Mouse (Mus musculus) Patski (cell line): ENCODE data around the gene Chuk. TPM values are rescaled to one million over a fixed set of nuclear protein-coding genes. Genes with fewer than 3 reads are reported as not detected.

Experiments
- ATAC-seq: fragments of 100-300 bp; one replicate; pipeline ENCODE4 v1.8.0; 2021
- CTCF ChIA-PET: fragments of 350-600 bp; sonication (Branson Sonifier 250); formaldehyde crosslinking; loops from one replicate; lab custom pipeline; 2022; ENCODE audit warnings: inconsistent platforms; lab: Charles Lee
- POLR2A ChIA-PET: fragments of 350-600 bp; sonication (Branson Sonifier 250); formaldehyde crosslinking; loops from one replicate; lab custom pipeline; 2022; ENCODE audit warnings: antibody characterized with exemption, inconsistent platforms; lab: Charles Lee
- DNase-seq: peaks from one replicate; pipeline ENCODE4 v3.0.0-alpha.2; 2011; ENCODE audit warnings: low read depth, low spot score
- H3K27me3 ChIP-seq: fragments of 371-371 bp; one replicate; pipeline ENCODE4 v1.5.1; 2021
- CTCF ChIP-seq: fragments of 100-300 bp; IDR thresholded peaks from one replicate; pipeline ENCODE4 v1.5.1; 2021
- in situ Hi-C: fragments of 300-500 bp; cut with MboI; formaldehyde crosslinking; loops from 3 replicates; pipeline ENCODE4 v1.11.1; 2018; ENCODE audit warnings: low pct_unique_long_range_greater_than_20kb, mixed read lengths
- polyA plus RNA-seq: library from polyadenylated mRNA; unstranded; gene quantifications from one replicate; pipeline ENCODE4 v1.2.3, GENCODE M21; 2021

Gene Chuk
- polyA plus RNA-seq, 1 experiment from 2014 or later = 62.1 TPM

DNA sequence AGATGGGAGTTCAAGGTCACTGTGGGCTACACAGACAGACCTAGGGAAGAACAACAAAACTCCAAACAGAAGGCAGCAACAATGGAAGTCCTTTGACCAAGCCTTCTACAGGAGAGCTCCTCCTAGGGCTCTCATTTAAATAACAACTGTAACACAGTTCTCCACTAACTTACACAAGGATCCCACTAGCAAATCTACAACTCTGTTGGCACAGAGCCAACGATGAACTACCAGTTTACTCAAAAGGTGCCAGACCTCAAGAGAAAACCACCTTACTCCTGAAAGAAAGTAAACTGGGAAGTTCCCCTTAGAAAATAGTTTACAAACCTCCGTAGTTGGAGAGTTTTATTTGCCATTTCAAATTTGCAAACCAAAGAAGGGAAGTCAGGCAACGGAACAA, 58.0 kb downstream of the Chuk start:
- in situ Hi-C loops = no loop called here
- no peak for DNase-seq
- POLR2A ChIA-PET = interaction anchor here (0.7 kb wide), 1 partner anchor 181 kb away, joined by 6 read pairs; no protein-coding TSS in a partner anchor

DNA sequence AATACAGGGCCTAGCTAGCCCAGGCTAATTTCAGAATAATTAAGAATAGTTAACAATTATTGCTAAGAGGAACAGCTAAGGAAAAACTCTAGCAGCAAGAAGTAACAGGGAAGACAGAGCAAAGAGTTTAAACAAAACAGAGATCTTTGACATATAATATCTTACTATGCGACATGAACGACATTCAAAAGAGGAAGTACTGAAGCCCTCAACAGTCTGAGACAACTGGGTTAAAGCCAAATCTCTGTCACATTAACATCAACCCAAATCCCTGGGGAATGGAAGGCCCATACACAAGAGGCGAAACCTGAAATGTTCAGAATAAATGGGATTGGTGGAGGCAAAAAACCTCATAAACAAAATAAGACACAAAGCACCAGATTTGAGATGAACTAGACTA, 61.4 kb downstream of the Chuk start:
- DNase-seq = no peak
- ChIA-PET CTCF (no interaction called here), POLR2A (no interaction called here)
- TF ChIP-seq CTCF = no peak
- ATAC-seq = no peak
- no peaks in the 10 kb centered on the region for H3K27me3 ChIP-seq
- in situ Hi-C loops = no loop called here

More for the DNA sequence above, 58.0 kb downstream of the Chuk start:
- CTCF ChIA-PET = interaction anchor here (0.8 to 1.4 kb wide), 2 partner anchors 10 to 14 kb away, joined by 3 read pairs; no protein-coding TSS in a partner anchor
- no peaks in the 10 kb centered on the region for H3K27me3 ChIP-seq
- no peak for TF ChIP-seq CTCF
- ATAC-seq = no peak

DNA sequence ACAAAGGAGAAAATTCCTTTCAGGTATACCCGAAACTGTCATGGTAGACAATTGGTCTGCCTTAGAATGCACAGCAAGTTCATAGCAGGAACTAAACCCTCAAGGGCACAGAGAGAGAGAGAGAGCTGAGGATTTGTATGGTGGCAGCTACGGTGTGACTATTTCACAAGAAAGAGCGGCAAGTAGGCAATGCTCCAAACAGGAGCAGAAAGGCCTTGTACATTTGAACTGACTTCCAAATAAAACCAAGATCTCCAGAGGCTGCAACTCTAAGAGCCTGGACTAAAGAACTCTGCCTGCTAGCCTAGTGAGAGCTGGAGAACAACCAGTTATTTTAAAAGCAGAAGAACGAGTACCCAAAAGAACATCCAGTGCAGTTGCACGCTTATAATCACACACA, 65.2 kb downstream of the Chuk start:
- ChIA-PET CTCF (no interaction called here), POLR2A (no interaction called here)
- in situ Hi-C loops = no loop called here
- H3K27me3 ChIP-seq = no peaks in the 10 kb centered on the region
- TF ChIP-seq CTCF = no peak
- ATAC-seq (no peak), DNase-seq (no peak)

DNA sequence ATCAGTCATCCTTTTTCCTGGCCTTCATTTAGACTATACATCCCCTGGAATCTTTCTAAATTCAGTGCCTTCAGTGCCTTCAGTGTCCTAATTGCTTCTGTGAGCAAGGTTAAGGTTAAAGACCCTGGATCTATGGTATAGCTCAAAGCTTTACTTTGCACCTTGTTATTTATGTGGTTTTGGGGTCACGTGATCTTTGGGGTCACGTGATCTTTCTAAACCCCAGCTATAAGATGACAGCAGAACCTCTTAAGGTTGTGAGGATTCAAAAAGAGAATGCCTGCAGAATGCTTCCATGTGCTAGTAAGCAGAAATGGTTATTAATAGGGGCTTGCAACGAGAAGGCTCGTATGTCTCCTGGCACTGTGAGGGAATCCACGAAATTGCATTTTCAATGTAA, 73.9 kb downstream of the Chuk start:
- ATAC-seq = no peak
- DNase-seq = no peak
- H3K27me3 ChIP-seq = no peaks in the 10 kb centered on the region
- ChIA-PET CTCF (interaction anchor here (1.6 kb wide), 1 partner anchor 10 kb away, joined by 4 read pairs; no protein-coding TSS in a partner anchor), POLR2A (no interaction called here)
- TF ChIP-seq CTCF = no peak
- in situ Hi-C loops = no loop called here

GRCm38 (mm10) chr19:44032046-44032744, 75.1 kb downstream of the Chuk start:
- DNase-seq (no peak), ATAC-seq (no peak)
- ChIA-PET CTCF (interaction anchor here (1.6 kb wide), 1 partner anchor 11 kb away, joined by 4 read pairs; no protein-coding TSS in a partner anchor), POLR2A (no interaction called here)
- no peaks in the 10 kb centered on the region for H3K27me3 ChIP-seq
- in situ Hi-C loops = no loop called here
- no peak for TF ChIP-seq CTCF

GRCm38 (mm10) chr19:44030024-44030423, 77.3 kb downstream of the Chuk start:
- ChIA-PET POLR2A (no interaction called here), CTCF (no interaction called here)
- in situ Hi-C loops = no loop called here
- DNase-seq (no peak), ATAC-seq (no peak)
- no peak for TF ChIP-seq CTCF
- H3K27me3 ChIP-seq = no peaks in the 10 kb centered on the region

DNA sequence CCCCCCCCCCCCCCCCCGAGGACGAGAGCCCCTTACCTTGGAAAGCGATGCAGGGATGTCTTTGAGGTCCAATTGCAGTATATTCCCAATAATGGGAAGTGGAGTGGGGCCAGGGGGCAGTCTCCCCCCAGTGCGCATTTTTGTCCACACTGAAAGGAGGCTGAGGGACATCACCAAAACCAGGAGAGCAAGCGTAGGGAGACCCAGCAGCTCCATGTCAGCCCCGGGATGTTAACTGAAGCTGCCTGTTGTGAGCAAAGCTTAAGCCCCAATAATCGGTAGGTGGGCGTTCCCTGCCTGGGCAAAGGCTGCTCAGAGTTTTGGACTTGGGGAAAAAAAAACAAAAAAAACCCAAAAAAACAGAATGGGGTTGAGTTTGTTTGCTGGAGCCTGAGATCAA, 78.3 kb downstream of the Chuk start, which contains the start of gene Cyp2c23:
Gene Cyp2c23, minus strand, starts transcription at position 237 of the 400 bp plus-strand sequence.
- ATAC-seq (no peak), DNase-seq (no peak)
- CTCF ChIA-PET = no interaction called here
- TF ChIP-seq CTCF = no peak
- POLR2A ChIA-PET = no interaction called here
- H3K27me3 ChIP-seq = no peaks in the 10 kb centered on the region
- in situ Hi-C loops = no loop called here

DNA sequence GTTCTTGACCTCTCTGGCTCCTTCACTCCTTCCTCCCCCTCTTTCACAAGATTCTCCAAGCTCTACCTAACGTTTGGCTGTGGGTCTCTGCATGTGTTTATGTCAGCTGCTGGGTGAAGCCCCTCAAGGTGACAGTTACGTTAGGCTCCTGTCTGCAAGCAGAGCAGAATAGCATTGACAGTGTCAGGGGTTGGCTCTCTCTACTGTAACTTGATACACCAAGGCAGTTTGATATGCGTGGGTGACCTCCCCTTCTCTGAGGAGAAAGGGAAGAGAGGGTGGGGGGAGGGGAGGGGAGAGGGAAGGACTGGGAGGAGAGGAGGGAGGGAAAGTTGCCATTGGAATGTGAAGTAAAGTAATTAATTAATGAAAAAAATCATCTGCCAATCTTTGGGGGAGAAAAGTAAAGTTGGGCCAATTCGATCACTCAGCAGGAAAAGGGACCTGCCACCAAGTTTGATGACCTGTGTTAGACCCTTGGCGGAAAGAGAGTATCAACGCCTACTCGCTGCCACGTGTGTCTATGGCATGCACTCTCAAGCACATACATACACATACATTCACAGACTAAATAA, 80.2 kb downstream of the Chuk start:
- ChIA-PET CTCF (interaction anchor here (1.2 kb wide), 1 partner anchor 9 kb away, joined by 3 read pairs; no protein-coding TSS in a partner anchor), POLR2A (no interaction called here)
- in situ Hi-C loops = no loop called here
- DNase-seq (no peak), ATAC-seq (no peak)
- no peaks in the 10 kb centered on the region for H3K27me3 ChIP-seq
- no peak for TF ChIP-seq CTCF

- no peak for TF ChIP-seq CTCF
- ChIA-PET CTCF (no interaction called here), POLR2A (no interaction called here)
- no peak for DNase-seq
- no peak for ATAC-seq
- no peaks in the 10 kb centered on the region for H3K27me3 ChIP-seq
- in situ Hi-C loops = no loop called here
These were observed 82.2 kb downstream of the Chuk start for GRCm38 (mm10) chr19:44024921-44025585.

Other genes starting within 250 kb of the Chuk start
- 16.3 TPM for gene Dnmbp, start 167.3 kb downstream of the Chuk start, polyA plus RNA-seq
- gene Cpn1, start 120.9 kb downstream of the Chuk start, polyA plus RNA-seq = 0.30 TPM
- 0.58 TPM for gene Cyp2c23, start 78.3 kb downstream of the Chuk start, polyA plus RNA-seq
- 32.6 TPM for gene Erlin1, start 37.7 kb downstream of the Chuk start, polyA plus RNA-seq
- gene Cwf19l1, start 28.4 kb upstream of the Chuk start, polyA plus RNA-seq = 21.9 TPM
- gene Bloc1s2, start 39.0 kb upstream of the Chuk start, polyA plus RNA-seq = 71.1 TPM
- gene Pkd2l1, start 85.0 kb upstream of the Chuk start, polyA plus RNA-seq = 0.03 TPM
- 0.05 TPM for gene Scd3, start 95.8 kb upstream of the Chuk start, polyA plus RNA-seq
- 152 TPM for gene Scd2, start 186.2 kb upstream of the Chuk start, polyA plus RNA-seq
- 0.09 TPM for gene Scd4, start 225.6 kb upstream of the Chuk start, polyA plus RNA-seq